Mouse (Mus musculus) layer of hippocampus, adult 2 months (tissue): ENCODE measurements at regions not wholly inside any gene's neighbourhood (a gene's known extent, or its start where the extent isn't known, plus 50 kb on each side); places are given as distances from the start of the nearest gene placed in this dataset.

Experiments
- DNase-seq, 2 experiments: peaks; one replicate each; pipeline ENCODE4 v3.0.0; 2022; ENCODE audit warnings: low spot score in 2 of 2
- H3K27ac ChIP-seq: fragments of 200-600 bp; 2 replicates; pipeline ENCODE4 v1.8.1; 2022
- H3K4me3 ChIP-seq: fragments of 200-600 bp; 2 replicates; pipeline ENCODE4 v1.8.1; 2022; ENCODE audit warnings: mild to moderate bottlenecking
- CTCF ChIP-seq: fragments of 200-600 bp; conservative IDR thresholded peaks from 2 replicates; pipeline ENCODE4 v1.8.1; 2022; ENCODE audit warnings: antibody characterized with exemption, mild to moderate bottlenecking, moderate library complexity

DNA sequence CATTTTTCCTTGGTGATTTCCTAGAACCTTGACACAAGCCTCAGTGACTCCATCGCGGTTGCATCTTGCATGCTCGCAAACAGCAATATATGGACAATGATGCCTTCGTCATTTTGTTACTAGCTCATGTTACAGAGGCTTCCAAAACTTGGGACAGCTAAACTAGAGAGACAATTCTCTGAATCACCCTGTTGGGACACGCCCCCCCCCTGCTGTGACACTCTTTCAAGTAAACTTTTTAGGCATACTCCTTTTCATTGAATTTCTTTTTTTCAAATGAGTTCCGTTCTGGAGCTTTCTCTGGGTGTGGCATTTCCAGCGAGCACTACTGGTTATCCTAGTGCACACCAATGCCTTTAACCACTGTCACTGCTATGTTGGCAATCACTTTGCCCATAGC lies 274.5 kb upstream of the Fbxl7 start:
- Histone ChIP-seq H3K4me3 (no peak overlapping the region), H3K27ac (no peak overlapping the region)
- no peak for TF ChIP-seq CTCF
- no peak for DNase-seq

DNA sequence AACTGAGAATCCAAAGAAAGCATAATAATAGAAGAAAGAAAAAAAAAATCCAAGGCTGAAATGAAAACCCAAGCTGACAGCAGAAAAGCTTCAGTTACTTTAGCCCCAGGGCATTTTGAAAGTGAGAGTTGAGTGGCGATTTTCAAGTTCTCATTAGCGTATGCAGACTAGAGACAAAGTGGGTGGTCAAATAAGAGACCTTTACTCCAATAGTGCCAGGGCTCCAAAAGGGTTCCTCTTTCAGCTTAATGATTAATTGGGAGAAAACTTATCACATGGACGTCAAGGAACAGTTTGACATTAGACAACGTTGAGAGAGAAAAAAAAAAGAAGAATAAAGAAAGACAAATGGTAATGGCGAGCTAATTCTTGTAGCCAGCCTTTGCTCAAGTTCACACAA lies 278.1 kb upstream of the Fbxl7 start:
- no peak for DNase-seq
- H3K27ac ChIP-seq: no peak overlapping the region
- no peak for TF ChIP-seq CTCF
- no peak overlapping the region for H3K4me3 ChIP-seq

DNA sequence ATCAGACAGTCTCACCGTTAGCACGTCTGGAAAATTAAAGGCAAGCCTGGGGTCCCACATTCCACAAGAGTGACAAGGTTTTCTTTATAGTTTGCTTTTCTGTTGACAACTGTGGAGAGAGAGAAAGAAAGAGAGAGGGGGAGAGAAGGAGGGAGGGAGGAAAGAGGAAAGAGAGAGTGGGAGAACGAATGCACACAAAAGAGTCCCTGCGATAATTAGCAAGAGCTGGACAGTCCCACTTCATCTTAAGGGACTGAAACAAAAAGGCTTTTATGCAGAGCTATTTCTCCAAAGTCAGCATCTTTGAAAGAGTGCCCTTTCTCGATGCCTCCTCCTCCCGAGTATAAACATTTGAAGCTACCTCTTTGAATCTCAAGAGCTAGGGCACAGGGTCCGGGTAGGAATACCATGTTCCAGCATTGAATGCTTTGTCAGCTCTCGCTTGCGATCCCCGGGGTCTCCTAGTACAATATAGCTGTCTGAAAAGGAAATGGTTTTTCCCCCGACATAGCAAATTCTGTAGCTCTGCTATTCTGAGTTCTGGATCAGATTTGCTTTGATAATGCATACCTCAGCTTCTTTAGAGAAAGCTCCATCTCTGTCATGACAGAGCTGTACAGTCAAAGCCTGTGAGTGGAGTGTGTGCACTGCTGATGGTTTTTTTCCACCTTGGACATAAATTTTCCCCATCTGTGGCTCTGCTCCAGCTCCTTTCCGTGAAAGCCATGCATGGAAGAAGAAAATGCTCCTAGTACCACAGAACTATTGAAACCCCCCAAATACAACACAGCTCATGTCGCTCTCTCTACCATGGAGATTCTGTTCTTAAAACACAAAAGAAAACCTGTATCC lies 282.9 kb upstream of the Fbxl7 start:
- Histone ChIP-seq H3K27ac (no peak overlapping the region), H3K4me3 (no peak overlapping the region)
- no peak for TF ChIP-seq CTCF
- no peak for DNase-seq

DNA sequence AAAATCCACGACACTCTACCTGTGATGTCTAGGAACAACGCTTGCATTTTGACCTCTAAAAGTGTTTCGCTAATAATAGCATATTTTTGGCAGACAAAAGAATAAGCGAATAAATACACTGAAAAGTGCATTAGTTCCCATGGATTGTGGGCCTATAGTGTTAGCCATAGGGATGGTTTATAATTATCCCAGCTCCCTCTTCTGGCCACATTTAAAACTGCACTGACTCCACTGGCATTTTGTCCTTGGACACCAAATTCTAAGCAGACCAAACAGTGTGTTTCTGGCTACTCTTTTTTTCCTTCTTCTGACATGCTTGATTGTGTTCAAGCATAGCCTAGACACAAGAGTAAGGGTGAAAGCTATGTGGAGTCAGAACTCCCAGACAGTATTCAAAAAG lies 276.8 kb upstream of the Ank start:
- peak; percentile 97 for TF ChIP-seq CTCF
- no peak overlapping the region for H3K4me3 ChIP-seq
- DNase-seq: peak; percentile 42 to 74
- no peak overlapping the region for H3K27ac ChIP-seq

DNA sequence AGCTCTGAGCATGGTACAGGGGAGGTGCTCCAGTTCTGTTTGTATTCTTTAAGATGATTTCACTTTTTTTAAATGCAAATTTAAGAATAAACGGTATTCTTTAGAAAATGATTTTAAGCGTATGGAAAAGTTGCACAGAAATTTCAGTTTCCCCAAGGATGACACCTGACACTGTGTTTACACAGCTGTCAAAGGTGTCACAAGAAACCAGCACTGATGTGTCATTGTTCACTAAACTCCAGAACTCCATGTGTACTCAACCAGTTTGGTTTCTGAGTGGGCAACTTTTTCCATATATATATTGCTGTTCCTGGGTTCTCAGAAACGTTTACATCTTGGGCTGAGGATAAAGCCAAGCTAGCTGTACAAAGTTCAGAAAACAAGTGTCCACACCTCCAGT lies 265.0 kb upstream of the Ank start:
- H3K27ac ChIP-seq: no peak overlapping the region
- no peak for TF ChIP-seq CTCF
- DNase-seq: no peak
- H3K4me3 ChIP-seq: no peak overlapping the region

DNA sequence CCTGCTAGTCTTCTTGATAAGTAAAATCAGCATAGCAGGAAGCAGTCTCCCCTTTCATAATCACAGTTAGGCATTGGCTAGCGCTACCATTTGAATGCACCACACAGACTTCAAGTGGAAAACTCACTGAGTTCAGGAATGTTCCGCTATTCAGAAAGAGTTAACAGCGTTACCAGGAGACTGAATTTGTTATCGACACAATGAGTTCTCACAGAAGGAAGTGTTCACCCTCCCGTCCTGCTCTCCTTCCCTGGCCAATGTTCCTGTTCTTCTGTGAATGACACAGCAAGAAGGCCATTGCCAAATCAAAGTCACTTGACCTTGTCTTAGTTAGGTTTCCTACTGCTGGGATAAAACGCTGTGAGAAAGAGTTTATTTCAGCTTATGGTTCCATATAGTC lies 261.6 kb upstream of the Ank start:
- DNase-seq: no peak
- TF ChIP-seq CTCF: no peak
- no peak overlapping the region for H3K4me3 ChIP-seq
- no peak overlapping the region for H3K27ac ChIP-seq

DNA sequence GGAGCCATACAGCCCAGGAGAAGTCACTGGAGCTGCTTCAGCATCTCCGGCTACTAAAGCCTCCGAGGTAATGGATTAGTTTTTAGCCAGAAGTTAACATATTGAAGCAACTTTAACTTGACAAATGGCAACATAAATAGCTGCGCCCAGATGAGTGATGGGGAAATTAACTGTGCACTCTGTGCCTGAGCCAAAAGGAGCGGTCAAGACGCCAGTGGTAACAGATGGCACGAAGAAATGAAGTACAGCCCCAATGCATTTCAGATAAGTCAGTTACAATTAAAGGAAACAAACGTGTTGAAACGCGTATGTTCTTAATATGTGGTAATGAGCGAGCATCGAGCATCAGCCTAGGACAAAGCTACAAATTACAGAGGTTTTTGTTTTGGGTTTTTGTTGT lies 259.0 kb upstream of the Ank start:
- no peak overlapping the region for H3K4me3 ChIP-seq
- no peak for DNase-seq
- TF ChIP-seq CTCF: no peak
- no peak overlapping the region for H3K27ac ChIP-seq

DNA sequence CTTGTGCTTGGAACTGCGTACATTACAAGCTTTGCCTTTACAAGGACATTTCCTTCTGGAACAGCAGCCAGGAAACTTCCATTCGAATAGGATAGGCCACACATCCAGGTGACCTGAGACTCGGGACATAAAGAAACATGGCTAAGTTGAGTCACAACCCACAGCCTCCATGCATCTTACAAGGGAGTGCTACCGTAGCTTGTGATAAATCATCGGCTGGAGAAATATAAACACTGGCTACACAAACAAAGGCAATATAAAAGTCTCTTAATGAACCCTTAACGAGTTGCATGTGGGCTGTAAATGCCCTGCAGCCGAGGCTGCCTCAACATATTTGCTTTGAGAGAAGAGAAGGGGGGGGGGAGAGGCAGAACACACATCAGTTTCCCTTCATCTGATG lies 250.1 kb upstream of the Ank start:
- TF ChIP-seq CTCF: no peak
- DNase-seq: no peak
- H3K4me3 ChIP-seq: no peak overlapping the region
- H3K27ac ChIP-seq: no peak overlapping the region

DNA sequence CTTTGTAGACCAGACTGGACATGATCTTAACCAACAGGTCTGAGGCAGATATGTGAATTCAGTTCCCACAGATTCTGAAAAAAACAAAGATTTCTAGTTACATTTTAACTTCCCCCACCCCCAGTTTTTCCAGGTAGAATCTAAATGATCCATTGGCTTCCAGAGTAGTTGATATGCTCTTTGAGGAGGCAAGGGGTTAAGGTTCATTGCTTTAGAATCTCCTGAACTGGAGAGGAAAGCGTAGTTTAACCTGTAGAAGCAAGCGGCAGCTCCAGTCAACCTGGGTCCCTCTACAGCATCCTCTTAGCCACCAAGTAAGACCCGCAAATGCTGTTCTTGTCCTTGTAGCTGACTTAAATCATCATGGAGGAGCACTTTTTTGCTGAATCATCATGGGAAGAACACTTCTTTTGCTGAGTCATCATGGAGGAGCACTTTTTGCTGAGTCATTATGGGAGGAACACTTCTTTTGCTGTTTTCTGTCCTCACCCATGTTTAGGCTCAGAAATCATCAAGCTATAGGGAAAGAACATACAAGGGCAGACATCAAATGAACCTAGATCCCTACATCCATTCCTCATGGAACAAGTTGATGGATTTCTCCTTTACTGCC lies 247.2 kb upstream of the Ank start:
- no peak overlapping the region for H3K4me3 ChIP-seq
- no peak for TF ChIP-seq CTCF
- DNase-seq: no peak
- H3K27ac ChIP-seq: no peak overlapping the region

DNA sequence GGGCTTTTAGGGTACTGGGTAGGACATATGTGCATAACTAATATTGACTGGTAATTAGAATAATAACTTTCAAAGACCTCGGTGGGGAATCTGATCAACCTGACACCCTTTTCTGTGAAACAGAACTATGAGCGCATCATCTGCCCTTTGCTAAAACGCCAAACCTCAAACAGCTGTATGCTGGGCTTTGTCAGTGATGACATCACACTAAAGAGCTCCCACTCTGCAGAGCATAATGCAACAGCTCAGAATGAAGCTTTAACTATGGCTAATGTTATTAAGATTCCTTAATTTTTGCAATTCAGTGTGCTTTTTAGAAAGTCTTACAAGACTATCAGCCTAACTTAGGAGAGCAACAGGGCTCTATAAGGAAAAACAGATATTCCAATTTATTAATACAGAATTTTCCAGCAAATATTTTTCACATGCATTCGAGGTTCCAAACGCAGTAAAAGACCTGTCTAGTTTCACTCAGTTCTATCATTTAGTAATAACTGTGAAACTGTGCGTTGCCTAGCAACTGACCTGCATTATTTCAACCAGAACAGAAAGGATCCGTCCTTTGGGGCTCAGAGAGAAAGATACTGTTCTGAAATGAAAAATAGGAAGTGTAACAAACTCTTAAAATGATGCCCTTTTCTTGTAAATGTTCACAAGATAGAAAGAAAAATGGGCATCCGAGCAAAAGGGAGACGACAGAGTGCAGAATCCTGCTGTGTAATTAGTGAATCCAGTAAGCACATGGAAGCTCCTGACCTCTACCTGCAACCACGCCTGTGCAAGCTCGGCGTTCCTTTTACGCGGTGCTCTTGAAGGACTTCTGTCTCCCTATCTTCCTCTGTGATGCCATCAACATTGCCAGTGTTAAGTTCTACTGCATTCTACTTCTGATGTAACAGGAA lies 242.6 kb upstream of the Ank start:
- TF ChIP-seq CTCF: no peak
- Histone ChIP-seq H3K27ac (no peak overlapping the region), H3K4me3 (peak overlapping the region; percentile 28; the same call in 1 of the 2 replicates)
- no peak for DNase-seq

DNA sequence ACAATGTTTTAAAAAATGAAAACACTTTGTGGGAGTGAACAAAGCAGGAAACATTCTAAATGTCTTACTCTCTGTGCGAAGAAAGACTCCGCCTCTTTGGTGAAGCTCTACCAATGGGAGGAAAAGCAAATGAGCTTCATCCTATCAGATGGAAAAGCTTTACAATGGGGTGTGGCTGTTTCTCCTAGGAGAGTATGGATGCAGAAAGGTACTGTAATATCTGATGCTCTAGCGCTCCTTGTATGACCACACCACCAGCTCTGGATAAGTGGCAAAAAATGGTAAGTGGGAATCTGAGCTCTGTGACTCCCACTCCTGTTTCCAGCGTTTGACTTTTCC lies 242.0 kb upstream of the Ank start:
- Histone ChIP-seq H3K4me3 (0 out of 2 replicates have a peak overlapping the region, but pooled peaks have one; percentile 28), H3K27ac (no peak overlapping the region)
- no peak for DNase-seq

DNA sequence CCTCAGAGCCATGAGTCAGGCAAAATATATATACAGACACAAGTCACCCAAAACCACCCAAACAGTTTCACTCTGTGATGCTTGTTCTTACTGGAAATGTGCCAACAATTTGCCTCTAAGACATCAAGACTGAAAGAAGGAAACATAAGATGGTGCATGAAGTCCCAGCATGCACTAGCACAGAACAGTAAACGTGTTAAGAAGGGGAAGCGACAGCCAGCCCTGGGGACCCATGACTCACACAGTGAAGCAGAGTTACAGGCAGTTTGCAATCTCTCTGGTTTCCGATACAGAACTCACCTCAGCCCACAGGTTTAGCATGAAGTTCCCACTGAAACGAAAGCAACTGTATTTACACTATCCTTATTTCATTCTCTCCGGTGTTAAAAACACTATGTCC lies 233.7 kb upstream of the Ank start:
- Histone ChIP-seq H3K4me3 (no peak overlapping the region), H3K27ac (no peak overlapping the region)
- DNase-seq: no peak
- no peak for TF ChIP-seq CTCF

More for the DNA sequence above, 242.0 kb upstream of the Ank start:
- TF ChIP-seq CTCF: no peak

DNA sequence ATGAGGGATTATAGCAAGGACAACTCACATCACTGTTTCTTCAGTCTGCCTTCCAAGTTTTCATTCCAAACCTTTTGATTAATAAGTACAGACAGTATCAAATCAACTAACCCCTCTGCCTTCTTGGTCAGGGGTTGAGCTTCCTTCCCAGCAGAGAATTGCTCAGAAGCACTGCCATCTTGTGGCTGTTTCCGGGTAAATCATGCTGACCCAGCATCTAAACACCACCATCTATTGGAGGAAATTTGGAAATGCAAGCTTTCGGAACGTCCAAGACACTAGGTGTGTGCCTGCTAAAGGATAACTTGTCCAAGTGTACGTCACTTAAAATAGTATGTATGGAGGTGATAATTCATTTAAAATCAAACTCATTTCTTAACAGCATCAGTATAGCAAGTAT lies 231.7 kb upstream of the Ank start:
- Histone ChIP-seq H3K27ac (no peak overlapping the region), H3K4me3 (no peak overlapping the region)
- peak; percentile 29 to 64 for DNase-seq
- peak; percentile 96 for TF ChIP-seq CTCF
